Mouse (Mus musculus) thymus, adult 18-20 months (tissue): ENCODE measurements around the gene Ube2o.

Experiments used
- DNase-seq, 2 experiments: peaks; one replicate each; pipeline ENCODE4 v3.0.0; 2022; ENCODE audit warnings: mixed read lengths in 2 of 2

Ube2o gene

DNA sequence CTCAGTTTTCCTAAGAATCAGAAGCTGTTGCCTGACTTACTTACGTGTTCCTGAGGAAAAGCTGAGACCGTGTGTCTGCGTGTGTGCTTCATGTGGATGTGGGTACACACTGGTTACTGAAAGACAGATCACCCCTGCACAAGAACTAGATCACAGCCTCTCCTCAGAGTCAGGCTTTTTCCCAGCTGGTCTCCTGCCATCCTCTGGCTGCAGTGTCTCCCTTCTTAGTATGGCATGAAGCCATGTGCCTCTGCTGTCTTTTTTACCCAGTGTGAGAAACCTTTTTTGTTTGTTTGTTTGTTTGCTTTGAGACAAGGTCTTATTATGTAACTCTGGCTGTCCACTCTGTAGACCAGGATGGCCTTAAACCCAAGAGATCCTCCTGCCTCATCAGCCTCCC, 2.0 kb downstream of the Ube2o start:
- no peak for DNase-seq

GRCm38 (mm10) chr11:116575396-116575795, 5.9 kb downstream of the Ube2o start:
- no peak for DNase-seq

GRCm38 (mm10) chr11:116574982-116575381, 6.3 kb downstream of the Ube2o start:
- DNase-seq: no peak

- DNase-seq: no peak
Observed at GRCm38 (mm10) chr11:116574486-116574885, 6.8 kb downstream of the Ube2o start.

DNA sequence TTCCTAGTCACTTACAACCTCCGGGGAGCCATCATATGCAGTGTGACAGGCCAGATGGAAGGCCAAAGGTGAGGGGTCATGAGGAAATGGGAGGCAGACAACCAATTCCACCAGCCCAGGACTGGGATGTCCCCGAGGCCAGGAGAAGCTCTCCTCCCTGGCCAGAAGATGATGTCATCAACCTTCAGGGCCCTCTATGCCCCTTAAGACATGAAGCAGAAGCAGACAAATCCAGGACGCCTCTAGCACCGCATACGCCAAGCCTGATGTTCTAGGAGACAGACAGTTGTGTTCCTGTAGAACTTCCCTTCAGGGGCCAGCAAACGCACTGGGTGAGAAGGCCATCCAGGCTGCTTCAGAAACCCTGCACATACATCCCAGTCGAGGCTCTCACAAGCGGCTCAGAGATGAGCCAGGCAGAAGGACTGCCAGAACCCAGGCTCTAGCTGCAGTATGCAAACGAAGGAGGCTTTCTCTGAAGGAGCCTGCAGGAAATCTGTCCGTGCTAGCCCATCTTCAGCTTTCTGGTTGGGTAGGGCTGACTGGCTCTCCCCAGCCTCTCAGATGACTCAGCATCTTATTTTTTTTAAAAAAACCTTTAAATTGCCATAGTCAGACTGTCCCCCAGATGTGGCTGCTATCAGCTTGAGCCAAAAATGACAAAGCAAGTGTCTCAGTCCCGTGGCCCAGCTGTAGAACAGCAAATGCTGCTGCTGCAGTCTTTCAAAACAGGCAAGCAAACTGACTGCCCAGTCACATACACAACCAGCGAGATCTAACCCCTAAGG, 8.3 kb downstream of the Ube2o start:
- no peak for DNase-seq

GRCm38 (mm10) chr11:116571767-116572679, 9.2 kb downstream of the Ube2o start:
- no peak for DNase-seq

GRCm38 (mm10) chr11:116570821-116571220, 10.4 kb downstream of the Ube2o start:
- DNase-seq: no peak

DNA sequence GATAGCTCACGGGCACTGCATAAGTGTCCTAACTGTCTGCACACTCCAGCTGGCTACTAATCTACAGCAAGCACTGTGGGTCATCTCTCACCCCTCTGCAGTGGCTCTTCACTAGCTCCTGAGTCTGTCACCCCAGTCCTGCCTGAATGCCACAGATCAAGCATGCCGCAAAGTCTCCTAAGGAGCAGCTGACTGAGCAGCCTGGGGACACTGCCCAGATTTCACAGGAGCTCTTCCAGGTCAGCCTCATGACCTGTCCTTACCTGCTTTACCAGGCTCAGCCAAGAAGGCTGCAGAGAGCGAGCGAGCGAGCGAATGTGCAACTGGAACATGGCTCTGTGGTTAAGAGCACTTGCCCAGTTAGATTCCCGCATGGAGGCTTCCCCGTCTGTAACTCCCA, 13.7 kb downstream of the Ube2o start:
- no peak for DNase-seq

DNA sequence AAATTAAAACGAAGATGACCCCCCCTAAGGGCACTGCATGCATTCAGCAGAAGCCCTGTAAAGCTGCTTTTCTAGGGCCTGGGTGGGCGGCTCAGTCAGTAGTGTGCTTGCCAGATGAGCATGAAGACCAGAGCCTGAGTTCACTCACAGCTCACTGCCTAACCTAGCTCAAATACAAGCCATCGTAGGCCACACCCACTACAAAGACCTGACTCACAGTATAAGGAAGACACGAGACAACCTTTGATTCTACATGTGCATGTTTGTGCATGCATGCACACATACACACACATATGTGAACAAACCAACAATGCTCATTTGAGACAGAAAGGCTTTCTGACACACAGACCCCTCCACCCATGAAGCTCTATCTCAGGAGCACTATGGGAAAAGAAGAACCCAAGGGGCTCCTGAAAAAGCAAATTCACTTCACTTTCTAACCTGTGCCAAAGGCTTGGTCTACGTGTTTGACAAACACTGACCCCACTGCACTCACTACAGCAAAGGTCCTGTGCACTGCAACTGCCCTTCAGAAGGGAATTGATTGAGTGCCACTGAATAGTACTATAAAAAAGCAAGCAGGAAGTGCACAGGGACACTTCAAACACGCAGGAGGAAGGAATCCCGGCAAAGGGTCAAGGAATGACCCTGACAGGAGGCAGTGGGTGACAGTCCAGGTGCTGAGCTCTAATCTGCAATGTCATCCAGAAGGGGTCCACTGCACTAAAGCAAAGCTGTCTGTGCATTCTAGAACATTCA, 15.8 kb downstream of the Ube2o start:
- DNase-seq: no peak

- no peak for DNase-seq
Observed at GRCm38 (mm10) chr11:116556308-116556707, 24.9 kb downstream of the Ube2o start.

DNA sequence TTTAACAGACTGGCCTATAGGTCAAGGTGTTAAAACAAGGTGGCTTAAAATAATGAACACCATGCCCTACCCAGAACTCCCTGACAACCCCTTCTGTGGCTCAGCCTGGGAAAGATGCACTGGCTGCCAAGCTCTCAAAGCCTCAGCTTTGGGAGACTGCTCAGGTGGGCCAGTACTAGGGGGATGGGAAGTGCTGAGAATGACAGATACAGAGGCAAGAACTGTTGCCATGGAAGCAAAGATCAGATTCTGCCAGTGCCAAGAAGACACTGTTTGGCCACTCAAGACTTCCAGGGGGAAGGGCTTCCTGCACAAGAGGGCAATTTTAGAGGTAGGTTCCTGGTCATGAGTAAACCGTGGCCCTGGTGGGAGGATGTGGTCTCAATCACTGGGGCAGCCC, 25.7 kb downstream of the Ube2o start:
- no peak for DNase-seq

DNA sequence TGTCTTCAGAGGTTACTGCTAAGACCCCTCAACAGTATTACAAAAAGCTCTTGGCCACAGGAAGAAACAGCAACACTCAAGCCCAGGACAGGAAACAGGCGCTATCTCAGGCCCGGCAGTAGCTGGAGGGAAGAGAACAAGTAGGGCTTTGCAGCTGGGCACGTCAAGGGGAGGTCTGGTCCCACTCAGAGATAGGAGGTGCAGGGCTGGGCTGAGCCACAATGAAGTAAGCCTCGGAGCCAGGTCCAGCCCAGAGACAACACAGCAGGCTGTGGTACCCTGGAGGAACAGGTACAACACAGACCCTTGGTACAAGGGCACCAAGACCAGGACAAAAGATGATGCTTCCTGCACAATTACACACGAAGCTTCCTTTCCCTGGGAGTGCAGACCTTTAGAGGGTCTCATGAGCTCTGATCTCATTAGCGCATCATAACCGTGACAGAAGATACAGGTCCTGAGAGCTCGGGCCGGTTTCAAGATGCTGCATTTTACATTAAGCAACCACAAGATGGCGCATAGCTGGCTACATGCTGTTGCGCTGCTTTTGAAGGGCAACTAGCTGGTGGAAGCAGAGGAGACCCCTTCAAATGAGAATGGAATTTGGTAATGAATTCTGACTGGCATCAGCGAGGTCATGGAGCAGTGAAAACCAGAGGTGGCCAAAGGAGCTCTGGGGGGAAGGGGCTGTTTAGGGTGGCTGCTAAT, 26.9 kb downstream of the Ube2o start:
- DNase-seq: no peak

DNA sequence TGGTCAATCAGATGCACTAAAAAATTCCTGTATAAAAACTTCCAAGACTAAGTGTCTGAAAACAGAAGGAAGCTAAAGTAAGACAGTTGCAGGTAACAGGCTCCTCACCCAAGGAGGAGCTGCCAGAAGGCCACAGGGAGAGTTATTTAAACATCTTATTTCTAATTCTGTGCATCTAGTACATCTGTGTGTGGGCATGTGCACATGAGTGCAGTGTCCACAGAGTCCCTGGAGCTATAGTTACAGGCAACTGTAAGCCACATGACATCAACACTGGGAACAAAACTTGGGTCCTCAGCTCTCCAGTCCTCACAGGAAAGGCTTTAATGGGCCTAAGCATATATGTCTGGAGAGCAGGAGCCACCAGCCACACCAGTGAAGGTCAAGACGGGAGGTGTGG, 29.1 kb downstream of the Ube2o start:
- DNase-seq: no peak

DNA sequence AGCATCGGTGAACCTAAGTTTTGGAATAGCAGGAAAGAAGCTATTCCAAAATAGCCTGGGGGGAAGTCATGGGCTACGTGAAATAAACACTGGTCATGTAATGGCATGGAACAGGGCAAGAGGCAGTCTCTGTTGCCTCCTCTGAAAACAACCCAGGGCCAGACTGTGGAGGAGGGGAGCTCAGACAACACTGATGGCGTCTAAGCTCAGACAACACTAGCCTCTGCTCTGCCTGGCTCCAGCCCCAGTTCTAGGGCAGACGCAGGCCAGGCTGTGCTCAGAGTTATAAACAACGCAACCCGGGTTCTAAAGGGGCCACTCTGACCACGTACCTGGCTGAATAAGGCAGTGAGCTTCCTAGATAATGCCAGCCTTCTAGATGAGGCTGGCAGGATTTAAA, 30.5 kb downstream of the Ube2o start:
- DNase-seq: no peak

- no peak for DNase-seq
Observed at GRCm38 (mm10) chr11:116549273-116550038, 31.8 kb downstream of the Ube2o start.

DNA sequence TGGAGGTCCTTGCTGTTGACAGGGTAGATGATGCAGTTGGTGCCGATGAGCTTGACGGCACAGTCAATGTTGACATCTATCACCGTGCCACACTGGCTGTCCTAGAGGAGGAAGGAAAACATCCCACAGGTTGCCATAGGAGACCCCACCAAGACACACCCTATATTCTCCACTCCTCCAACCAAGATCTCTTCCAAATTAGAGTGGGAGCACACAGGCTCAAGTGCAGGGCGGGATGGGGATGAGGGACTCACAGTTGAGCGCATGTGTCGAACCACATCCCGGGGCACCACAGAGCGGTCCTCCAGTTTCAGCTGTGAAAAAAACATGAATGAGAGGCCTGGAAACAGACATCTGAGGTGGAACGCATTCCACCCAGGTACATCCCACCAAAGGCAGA, 32.5 kb downstream of the Ube2o start:
- DNase-seq: no peak

GRCm38 (mm10) chr11:116547296-116548060, 33.8 kb downstream of the Ube2o start:
- no peak for DNase-seq

DNA sequence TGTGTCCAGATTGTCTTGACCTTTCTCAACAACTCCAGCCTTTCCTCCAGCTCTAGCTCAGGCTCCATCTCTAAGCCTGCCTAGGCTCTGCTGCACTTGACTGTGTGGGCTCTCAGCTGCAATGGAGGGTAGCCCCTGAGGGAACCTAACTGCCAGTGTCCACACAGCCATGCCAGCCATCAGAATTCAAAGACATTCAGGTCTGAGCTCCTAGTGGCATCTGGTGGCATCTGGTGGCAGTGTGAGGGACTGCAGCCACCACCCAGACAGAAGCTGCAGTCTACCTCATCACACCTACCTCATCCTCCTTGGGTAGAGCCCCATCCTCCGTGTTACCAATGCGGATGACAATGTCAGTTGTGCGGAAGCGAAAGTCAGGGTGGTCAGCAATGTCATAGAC, 38.1 kb downstream of the Ube2o start:
- no peak for DNase-seq

DNA sequence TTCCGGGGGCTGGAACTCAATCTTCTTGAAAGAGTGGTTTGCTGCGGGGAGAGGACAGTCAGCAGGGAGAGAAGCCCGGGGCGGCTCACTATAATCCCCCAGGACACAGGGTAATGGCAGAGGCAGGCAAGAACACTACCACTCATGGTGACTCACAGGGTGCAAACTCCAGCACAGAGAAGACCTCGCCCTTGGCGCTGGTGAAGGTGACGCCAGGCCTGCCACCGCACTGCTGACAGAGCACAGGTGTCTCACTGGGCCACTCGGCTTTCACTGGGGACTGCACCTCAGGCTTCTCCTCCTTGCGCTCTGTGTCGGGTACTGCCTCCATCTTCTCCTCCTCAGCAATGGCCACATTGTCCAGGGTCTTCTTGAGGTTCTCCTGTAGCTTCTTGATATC, 40.1 kb downstream of the Ube2o start:
- DNase-seq: no peak

DNA sequence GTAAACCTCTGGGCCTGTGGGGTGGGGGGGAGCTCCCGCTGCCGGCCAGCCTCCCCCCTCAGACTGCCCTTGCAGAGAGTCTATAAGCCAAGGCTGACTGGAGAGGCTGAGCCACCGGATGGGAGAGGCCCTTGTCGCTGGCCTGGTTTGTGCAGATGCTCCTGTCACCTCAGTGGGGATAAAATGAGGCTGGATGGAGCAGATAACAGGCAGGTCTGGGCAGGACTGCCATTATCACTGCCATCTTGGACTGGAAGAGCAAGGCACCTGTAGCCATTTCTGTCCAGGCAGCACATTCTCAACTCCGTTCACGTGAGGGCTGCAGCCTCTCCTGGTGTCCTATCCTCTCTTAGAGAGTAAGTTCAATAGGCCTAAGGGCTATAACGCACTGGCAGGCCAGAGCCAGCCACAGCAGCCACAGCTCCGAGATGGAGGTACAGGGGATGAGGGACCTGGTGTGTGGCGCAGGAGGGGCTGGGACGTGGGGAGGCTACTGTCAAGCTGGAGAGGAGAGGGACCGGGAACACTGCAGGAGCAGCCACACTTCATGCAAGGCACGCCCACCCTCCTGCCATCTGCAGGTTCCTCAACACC, 43.0 kb downstream of the Ube2o start:
- no peak for DNase-seq

DNA sequence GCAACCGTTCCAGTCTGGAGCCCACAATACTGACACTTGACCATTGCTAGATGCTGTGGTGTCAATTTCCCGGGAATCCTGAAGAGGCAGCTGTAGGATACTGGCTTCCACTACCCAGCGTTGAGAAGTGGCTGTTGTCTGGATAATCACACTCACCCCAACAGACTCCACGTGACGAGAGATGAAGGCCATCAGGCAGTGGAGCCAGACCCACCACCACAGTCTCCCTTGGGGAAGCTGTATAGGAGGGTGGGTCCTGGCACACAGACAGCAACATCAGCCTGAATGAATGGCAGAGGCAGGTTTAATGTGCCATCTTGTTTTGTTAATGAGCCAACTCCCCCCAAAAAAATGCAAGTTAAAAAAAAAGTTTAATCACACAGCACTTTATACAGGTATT, 43.9 kb downstream of the Ube2o start:
- no peak for DNase-seq
